Mouse (Mus musculus): ENCODE measurements around the gene Nlgn1.

Gene Nlgn1

DNA sequence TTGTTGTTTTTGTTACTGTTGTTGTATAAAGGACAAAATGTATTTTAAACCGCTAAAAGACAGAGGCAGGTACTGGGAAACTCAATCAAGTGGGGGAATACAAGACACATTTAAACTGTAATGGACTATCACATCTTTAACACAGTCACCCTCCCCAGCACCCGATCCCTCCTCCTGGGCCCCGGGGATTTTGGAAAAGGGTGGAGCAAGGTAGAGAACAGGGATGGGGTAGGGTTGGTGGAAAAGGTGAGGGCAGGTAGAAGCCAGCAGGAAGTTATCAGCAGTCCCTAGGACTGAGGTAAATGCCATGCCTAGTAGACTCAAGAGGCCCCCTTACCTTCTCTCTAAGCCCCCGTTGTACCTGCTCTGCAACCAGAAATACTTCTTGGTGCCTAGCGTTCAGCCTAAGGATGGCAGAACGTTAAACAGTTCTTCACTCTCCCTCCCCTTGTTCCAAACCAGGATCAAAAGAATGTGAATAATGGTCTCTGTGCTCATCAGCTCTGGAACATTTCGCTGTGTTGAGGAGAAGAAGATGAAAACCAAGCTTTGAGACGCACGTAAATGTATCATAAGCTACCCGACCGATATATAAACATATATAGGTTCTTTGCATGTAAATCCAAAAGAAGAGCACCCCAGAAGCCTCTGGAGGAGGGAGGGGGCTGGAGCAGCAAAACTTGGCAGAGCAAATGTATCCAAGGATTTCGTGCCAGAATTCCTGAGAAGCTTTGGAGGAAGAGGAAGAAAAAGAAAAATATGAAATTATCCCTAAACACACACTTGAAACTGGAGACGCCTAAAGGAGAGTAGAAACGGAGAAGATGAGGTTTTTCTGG lies at the start of gene Nlgn1:
Gene Nlgn1 (minus strand): TSS at position 61 of the 839 bp plus-strand sequence.
- CTCF ChIA-PET: no interaction called here

DNA sequence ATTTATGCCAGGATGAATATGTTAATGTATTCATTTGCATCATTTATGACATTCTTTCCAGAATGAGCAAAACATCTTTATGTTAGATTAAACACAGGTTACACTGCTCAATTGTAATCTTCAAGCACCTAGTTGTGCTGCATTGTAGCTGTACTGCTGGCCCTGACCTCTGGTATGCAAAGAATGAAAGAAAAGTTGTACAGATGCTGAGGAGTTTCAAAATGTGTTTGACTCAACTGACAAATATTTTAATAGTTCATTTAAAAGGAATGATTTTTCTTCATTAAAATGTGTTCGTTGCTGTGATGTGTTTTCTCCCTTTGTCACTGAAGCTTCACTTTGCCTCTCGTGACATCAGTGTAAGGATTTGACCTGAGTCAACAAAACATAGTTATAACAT lies 46.0 kb upstream of the Nlgn1 start:
- CTCF ChIA-PET: no interaction called here

DNA sequence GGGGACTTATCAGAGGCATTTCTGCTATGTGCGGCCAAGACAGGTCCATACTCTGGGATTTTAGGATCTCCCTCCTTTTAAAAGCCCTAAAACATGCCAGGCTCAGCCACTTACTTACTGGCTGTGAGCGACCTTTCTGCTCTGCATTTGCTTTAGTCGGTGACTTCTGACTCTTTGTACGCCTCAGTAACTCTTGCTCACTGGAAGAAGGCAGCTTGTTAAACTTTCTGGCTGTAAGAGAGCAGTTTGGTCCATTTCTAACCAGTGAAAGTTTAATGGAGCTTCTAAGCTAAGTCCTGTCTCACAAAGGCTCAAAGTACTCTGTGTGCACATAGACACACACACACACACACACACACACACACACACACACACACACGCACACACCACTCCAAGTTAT lies 22.8 kb upstream of the Nlgn1 start:
- CTCF ChIA-PET: no interaction called here

DNA sequence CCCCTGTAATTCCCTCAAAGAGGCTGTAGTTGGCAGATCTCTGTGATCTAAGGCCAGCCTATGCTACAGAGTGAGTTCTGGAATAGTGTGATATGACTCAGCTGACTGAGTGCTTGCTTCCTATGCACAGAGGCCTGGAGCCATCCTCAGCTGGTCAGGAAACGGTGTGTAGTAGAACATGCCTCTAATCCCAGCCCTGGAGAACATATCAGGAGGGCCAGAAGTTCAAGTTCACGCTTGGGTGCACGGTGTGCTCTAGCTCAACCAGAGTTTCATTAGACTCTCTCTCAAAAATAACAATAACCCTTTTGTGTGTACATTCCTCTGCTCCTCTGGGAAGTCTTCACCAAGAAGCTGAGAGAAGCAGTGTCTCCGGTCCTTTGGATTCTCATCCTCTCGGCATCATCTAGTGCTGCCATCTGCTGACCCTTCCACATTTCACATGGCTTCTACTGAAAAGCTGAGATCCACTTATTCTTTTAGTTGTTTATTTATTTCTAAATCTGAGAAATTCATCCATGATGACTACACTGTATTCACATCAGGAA lies 22.3 kb upstream of the Nlgn1 start:
- CTCF ChIA-PET: no interaction called here

DNA sequence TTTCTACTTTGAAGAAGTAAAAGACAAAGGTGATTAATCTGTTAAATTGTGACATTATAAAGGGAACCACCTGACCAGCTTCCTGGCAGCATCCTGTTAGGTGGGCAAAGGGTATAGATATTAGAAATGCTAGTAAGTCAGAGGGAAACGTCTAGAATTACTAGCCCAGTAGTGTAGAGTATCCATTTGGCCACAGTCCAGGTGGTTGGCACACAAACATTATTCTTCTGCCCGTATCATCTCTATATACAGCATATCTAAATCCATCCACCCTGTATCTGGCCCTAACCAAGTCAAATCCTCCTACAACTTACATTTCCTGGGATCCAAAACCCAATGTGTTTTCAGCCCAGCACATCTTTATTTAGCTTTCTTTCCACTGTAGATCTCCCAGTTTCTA lies 5.2 kb upstream of the Nlgn1 start:
- CTCF ChIA-PET: no interaction called here

DNA sequence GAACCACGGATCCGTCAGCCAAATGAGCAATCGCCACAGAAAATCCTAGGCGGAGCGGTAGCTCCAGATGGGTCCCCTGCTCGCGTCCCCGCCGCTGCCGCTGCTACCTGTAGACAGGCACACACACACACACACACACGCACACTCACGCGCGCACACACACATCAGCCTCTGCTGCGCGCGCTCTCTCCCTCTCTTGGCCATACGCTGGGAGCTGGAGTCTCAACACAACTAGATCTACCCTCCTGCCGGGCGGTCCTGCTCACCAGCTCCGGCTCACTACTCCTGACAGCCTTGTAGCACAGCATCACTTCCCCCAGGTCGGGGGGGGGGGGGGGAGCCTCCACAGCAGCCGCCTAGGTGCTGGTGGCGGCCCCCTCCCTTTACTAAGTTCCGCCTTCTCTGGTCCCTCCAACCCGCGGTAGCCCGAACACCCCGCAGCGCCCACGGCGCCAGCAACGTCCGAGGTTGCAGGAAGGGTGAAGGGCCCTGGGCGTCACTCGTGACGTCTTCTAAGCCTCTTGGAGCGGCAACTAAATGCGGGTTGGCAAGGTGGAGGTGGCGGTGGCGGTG lies 1.1 kb upstream of the Nlgn1 start:
- CTCF ChIA-PET: no interaction called here

DNA sequence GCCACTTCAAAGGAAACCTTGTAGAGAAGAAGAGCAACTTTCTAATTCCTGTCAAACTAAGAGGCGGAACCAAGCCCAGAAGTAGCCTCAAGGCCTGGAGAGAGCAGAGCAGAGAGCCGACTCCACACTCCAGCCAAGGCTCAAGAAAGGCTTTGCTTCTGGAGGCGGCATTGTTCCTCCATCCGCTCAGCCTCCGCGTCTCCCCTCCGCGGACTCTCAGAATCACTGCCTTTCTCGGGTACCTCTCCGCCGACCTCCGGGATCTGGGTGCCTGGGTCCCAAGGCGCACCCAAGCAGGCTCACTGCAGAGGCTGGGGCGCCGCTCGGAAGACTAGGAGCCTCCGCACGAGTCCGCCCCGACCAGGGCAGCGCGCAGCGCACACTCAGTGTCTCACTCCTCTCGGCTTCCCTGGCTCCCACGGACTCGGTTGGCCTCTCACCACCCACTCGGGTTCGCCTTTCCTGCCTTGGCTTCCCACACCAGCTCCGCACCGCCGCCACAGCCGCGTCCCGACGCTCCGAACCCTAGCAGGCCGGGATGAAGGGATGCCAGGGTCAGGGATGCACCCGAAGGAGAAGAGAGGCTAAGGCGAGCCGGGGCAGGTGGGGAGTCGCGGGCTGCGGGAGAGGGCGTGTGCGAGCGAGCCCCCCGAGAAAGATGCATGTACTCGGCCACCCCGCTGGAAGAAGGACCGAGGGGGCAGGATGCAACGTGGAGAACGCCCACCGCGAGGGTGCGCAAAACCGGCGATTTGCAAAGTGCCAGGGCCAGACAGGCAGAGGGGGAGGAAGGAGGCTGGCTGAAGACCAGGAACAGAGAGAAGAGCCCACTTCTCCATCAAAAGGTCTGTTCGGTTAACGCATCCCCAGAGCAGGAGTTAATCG lies 841 bp downstream of the Nlgn1 start:
- CTCF ChIA-PET: no interaction called here

DNA sequence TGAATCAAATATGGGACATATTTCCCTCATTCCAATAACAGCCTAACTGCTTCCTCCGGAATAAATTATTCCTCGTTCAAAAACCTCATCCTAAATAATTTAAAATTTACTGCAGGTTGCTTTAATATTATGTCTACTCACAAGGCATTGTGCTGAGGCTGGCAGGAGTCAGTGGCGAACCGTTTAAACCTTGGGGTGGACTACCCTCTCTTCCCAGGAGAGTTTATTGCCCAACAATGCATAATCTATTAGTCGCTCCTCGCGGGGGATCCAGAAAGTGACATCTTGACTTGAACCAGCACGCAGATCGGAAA lies 1.4 kb downstream of the Nlgn1 start:
- CTCF ChIA-PET: no interaction called here

DNA sequence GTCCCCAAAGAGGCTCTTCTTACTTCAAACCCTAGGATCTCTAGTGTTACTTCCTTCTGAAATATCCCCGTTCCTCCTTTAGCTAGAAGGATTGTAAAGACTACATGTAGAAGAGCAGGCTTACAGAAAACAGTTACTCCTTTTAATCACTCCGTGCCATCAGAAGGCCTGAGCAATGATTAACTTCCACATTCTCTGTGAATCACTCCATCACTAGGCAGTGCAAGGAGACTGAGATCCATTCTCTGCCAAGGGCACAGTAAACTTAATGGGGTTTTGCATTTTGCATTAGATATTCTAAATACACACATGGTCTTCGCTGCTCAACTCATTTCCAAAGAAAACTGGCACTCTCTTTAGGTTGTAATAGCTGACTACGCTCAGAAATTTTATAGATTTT lies 2.2 kb downstream of the Nlgn1 start:
- CTCF ChIA-PET: no interaction called here

DNA sequence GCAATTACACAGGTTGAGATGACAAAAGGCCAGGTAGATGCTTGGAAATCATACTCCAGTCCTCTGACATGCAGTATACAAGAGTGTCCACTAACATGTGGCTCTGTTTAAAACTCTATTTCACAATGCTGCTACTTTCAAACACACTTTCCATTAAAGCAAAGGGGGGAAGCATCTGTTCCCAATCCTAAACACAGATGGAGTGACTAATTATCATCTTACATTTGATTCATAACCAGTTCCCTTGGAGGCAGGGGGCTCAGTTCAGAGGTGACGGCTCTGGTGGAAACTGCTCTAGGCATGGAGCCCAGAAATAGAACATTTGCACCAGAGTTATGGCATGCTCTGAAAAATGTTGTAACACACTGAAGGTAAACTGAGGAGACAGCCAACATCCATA lies 7.8 kb downstream of the Nlgn1 start:
- CTCF ChIA-PET: no interaction called here

DNA sequence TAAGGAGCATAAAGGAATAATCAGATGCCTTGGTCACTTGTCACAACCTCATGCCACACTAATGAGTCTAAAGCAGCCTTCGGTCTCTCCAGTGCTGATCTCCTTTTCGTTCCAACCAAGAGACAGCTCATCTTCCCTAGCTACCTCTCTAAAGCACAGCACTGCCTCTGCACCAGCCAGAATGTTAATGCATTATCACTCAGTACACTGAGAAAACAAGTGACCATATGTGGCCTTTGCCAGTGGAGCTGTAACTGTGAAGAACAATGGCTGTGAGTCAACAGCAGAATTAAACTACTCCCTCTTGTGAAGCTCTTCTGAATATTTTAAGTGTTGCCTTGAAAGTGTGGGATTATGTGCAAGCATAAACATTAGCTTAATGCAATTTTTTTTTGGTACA lies 14.9 kb downstream of the Nlgn1 start:
- CTCF ChIA-PET: no interaction called here

DNA sequence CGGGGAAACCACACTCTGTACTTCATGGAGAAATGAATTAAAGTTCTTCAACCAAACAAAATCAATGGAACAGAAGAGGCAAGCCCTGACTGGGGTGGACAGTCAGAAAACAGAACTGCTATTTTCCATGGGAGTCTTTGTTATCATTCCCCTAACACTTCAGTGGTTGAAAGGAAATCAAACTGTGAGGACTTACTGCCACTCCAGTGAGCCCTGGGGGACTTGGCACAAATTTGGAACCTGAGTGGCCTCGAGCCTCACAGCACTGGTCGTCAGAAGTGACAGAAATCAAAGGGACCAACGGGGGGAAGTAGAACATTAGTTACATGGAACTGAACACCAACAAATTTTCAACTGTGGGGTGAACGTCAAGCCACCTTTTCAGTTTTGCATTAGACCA lies 34.4 kb downstream of the Nlgn1 start:
- CTCF ChIA-PET: no interaction called here

DNA sequence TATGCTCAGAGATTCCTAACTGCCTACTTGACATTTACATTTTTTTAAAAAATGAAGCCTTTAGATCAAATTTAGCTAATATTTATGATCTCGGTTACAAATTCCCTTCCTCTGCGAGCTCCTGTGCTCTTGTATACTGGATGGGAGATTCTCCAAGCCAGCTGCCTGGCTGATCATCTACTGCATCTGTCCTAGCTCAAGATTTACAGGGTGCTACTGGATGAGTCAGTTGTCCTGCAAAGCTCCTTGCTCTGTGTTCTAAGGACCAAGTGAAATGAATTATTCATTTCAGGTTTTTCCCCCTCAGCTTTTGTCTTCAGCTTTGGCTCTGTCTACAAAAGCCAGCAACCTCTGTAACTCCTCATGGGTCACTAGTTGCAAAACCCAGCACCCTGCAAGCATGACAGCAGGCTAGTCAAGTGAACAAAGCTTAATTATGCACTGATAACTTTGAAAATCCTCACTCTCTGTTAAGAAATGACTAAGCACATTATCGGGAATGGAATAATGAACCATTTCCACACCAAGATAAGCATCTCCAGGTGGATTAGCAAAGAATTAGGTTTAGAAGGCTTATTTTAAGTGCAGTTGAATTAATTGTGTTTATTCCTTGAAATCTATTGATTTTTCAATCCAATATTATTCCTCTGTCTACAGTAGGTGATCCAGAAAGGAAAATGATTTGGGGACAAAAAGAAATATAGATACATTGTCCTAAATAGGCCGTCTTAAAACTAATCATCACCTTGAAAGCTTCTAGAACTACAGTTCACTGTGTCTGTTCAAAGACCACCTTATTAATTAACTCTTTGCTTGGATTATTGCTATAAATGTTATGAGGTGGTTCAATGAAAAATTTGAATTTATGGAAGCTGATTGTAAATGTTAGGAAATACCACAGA lies 61.1 kb downstream of the Nlgn1 start:
- CTCF ChIA-PET: no interaction called here

DNA sequence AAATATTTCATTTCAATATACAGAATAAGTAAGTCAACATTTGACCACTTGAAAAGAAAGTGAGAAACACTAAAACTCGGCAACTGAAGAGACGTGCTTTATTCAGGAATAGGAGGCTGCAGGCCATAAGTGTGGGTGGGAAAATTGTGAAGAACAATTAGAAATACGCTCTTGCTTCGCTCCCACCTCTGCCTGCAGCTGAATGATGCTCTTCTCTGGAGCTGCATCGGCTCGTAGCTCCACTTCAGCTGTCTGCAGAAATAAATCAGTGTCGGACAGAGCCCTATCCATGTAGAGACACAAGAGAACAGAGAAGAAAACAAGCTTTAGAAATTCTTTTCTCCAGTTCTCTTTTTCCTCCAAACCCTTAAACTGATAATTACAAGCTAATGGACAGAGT lies 85.7 kb downstream of the Nlgn1 start:
- CTCF ChIA-PET: no interaction called here

DNA sequence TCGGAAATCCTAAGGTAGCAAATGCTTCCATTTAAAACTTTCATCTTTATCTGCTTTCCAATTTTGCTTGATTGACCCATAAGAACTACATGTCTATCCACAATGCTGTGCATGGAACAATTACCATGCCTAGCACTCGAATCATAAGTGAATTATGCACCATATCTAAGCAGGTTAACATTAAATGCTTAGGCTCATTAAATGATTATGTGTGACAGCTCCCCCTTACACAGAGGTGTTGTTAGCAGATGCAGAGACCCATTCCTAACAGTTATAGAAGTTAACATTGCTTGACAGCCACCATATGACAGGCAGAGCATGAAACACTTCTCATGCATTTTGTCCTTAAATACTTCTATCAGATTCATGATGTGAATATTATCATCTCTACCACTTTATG lies 89.0 kb downstream of the Nlgn1 start:
- CTCF ChIA-PET: no interaction called here

DNA sequence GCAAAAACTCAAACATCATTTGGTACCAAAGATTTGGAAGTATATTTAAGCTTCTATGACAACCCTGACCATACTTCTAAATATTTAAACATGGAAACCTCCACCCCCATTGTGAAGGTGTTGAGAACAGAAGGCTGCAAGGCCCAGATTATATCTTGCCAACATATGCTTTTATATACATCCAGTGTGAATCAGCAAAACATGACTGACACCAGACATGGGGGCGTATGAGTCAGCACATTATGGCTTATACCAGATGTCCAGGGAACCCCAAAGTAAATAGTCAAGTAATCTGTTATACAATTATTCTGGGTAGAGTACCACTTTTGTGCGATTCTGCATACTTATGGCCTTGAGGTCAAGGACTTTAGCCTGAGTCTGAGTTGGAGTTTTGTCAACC lies 102.3 kb downstream of the Nlgn1 start:
- CTCF ChIA-PET: no interaction called here

DNA sequence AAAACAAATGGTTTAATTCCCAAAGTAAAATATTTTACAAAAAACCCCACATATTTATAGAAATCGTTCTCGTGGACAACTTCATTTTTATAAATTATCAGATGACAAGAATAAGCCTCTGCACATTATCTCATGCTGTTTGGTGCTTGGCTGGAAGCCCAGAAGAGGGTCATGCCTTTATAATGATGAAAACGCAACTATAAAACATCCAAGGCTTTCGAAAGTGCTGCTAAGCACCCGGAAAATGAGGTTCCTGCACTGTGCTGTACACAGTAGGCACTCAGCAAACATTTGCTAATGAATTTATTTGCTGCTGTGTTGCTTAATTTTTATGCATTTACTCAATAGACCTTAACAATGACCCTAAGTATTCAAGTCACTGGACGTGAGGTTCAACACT lies 103.4 kb downstream of the Nlgn1 start:
- CTCF ChIA-PET: no interaction called here

DNA sequence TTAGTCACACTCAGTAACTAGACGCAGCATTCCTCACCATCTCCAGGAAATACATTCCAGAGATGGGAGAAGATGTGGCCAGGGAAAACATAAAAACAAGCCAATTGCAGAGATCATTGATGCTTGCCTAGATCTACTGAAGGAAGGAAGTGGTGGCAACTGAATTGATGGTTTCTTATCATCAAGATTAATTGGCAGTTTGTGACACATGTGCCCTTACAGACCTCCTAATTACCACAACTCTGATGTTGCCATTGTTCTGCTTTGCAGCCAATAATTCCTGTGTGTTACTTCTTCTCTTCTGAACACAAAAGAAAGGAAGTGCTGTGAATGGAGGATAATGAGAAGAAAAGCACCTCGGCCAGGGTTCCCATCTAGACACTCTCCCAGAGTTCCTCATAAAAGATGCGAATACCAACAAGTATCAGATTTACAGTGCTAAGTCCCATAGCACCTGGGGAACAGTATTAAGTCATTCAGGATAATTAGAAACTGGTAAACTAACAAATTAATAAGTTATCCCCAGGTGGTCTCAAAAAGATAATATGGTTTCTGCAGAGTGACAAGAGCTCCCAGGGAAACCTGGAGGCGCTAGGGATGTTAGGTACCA lies 104.0 kb downstream of the Nlgn1 start:
- CTCF ChIA-PET: no interaction called here

DNA sequence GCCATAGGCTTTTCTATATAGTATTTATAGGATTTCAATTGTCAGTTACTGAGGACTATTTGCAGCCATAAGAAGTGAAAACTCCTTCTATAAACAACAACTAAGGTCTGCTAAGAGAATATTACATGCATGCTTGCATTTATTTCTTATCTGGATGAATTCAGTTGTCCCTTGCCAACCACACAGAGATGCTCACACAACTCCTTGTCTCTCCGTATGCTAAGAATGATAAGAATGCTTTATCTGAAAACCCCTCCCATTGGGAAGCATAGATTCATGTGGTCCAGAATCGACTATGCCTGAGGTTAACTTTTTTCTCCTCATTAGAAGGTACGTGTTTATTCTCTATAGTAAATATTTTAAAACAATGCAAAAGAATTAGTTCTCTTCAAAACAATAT lies 108.8 kb downstream of the Nlgn1 start:
- CTCF ChIA-PET: no interaction called here

DNA sequence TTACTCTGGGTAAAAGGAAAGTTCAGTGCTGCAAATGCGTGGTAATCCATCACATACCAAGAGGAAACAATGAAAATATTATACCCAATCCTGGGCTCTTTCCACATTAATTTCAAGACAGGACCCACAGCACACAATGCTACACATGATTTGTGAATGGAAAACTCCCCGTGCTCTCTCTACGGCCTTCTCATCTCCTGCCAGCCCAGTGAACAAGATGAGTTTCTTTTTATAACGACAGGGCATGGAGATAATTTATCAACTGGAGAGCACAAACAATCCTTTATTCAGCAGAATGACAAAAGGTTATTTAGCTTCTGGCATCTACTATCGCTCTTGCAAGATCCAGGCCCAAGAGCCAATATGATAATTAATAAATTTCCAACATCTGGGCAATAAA lies 116.0 kb downstream of the Nlgn1 start:
- CTCF ChIA-PET: no interaction called here

DNA sequence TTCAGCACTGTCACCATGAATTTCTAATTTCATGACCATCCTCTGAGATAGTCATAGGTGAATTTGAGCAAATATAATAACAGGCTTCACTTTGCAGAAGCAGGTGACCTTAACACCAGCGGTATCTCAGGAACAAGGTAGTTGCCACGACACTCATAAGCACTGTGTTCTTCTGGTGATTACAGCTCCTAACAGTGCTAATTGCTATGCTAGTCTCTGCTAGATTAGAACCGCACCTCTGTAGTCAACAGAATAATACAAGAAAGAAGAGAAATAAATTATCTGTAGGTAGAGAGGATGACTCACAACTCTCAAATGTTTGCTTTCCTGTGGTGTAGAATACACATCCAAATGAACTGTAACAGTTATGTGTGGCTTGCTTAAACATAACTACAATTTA lies 129.6 kb downstream of the Nlgn1 start:
- CTCF ChIA-PET: no interaction called here

DNA sequence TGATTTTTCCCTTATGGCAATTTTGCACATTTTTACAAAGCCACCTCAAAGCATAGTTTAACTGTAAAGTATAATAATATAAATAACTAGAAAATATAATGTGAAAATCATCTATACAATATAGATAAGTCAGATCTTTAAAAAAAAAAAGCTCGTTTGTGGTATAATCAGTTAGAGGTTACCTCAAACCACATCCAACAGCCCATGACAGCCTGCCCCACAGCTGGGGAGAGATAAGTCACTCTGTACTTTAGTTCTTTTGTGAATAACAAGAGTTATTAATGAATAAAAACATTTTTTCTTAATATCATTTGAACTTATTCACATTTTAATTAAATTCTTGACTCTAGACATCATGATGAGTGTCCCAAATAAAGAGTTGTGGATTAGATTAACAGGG lies 130.8 kb downstream of the Nlgn1 start:
- CTCF ChIA-PET: no interaction called here

Measured in spleen, embryonic (tissue).